Mouse (Mus musculus) right cerebral cortex, postnatal 10 days (tissue): ENCODE measurements around the gene Atp5f1.
"Not testable (repeated sequence)": the region's sequence is repeated elsewhere in the genome, so short reads cannot be mapped to it uniquely, and the experiment has no call there.

Experiments
- DNase-seq, 2 experiments: peaks; one replicate each; pipeline ENCODE4 v3.0.0; 2021; ENCODE audit warnings: low spot score in 2 of 2

The Atp5f1 gene

GRCm38 (mm10) chr3:105931095-105931494 lies 28.8 kb downstream of the Atp5f1 start:
- no peak for DNase-seq

GRCm38 (mm10) chr3:105929821-105930220 lies 30.1 kb downstream of the Atp5f1 start:
- no peak for DNase-seq

GRCm38 (mm10) chr3:105928781-105929180 lies 31.1 kb downstream of the Atp5f1 start:
- DNase-seq = no peak

- DNase-seq = no peak
Observed at GRCm38 (mm10) chr3:105928195-105928569, 31.7 kb downstream of the Atp5f1 start.

GRCm38 (mm10) chr3:105927561-105928194 lies 32.2 kb downstream of the Atp5f1 start:
- DNase-seq = no peak

GRCm38 (mm10) chr3:105924616-105925015 lies 35.3 kb downstream of the Atp5f1 start:
- no peak for DNase-seq

- DNase-seq = no peak
Observed at GRCm38 (mm10) chr3:105921959-105922358, 37.9 kb downstream of the Atp5f1 start.

- not testable (repeated sequence) for DNase-seq
Observed at GRCm38 (mm10) chr3:105920743-105921142, 39.2 kb downstream of the Atp5f1 start.

- no peak for DNase-seq
Observed at GRCm38 (mm10) chr3:105918355-105918745, 41.5 kb downstream of the Atp5f1 start.

- DNase-seq = no peak
Observed at GRCm38 (mm10) chr3:105917656-105918354, 42.1 kb downstream of the Atp5f1 start.

- not testable (repeated sequence) for DNase-seq
Observed at GRCm38 (mm10) chr3:105916455-105916854, 43.4 kb downstream of the Atp5f1 start.

GRCm38 (mm10) chr3:105915281-105915680 lies 44.6 kb downstream of the Atp5f1 start:
- DNase-seq = no peak

- DNase-seq = no peak
Observed at GRCm38 (mm10) chr3:105913839-105914681, 45.8 kb downstream of the Atp5f1 start.

- no peak for DNase-seq
Observed at GRCm38 (mm10) chr3:105912097-105912880, 47.6 kb downstream of the Atp5f1 start.

GRCm38 (mm10) chr3:105910519-105911190 lies 49.2 kb downstream of the Atp5f1 start:
- DNase-seq = no peak

GRCm38 (mm10) chr3:105908976-105909375 lies 50.9 kb downstream of the Atp5f1 start:
- DNase-seq = peak in 1 of 2 experiments; percentile 10

GRCm38 (mm10) chr3:105907956-105908655 lies 51.8 kb downstream of the Atp5f1 start:
- DNase-seq = peak in 1 of 2 experiments; percentile 10

- no peak for DNase-seq
Observed at GRCm38 (mm10) chr3:105904721-105905120, 55.2 kb downstream of the Atp5f1 start.

- no peak for DNase-seq
Observed at GRCm38 (mm10) chr3:105904213-105904612, 55.7 kb downstream of the Atp5f1 start.

- DNase-seq = no peak
Observed at GRCm38 (mm10) chr3:105901468-105901867, 58.4 kb downstream of the Atp5f1 start.
